Mouse (Mus musculus) midbrain, embryonic 14.5 days (tissue): ENCODE results near the gene Kirrel3. TPM values are rescaled to one million over a fixed set of nuclear protein-coding genes. Genes with fewer than 3 reads are reported as not detected.

Source experiments
- ATAC-seq: fragments of 200-750 bp; cut with Nextera tagmentation; 2 replicates; pipeline ENCODE4 v1.8.0; 2017; ENCODE audit warnings: moderate number of reproducible peaks, moderate library complexity; ENCODE audit not compliant: low FRiP score, low TSS enrichment
- DNase-seq: peaks from one replicate; pipeline ENCODE4 v3.0.0-alpha.2; 2015
- H3K27ac ChIP-seq: fragments of 300-500 bp; sonication (generic); replicated peaks from 2 replicates; pipeline ENCODE4 v1.5.1; 2014; ENCODE audit warnings: mild to moderate bottlenecking, low read depth, low read length, moderate library complexity
- H3K27me3 ChIP-seq: fragments of 300-500 bp; sonication (generic); 2 replicates; pipeline ENCODE4 v1.6.1; 2014; ENCODE audit warnings: low read length, control low read depth, mixed read lengths; ENCODE audit not compliant: control insufficient read depth, insufficient read depth
- H3K36me3 ChIP-seq: fragments of 300-500 bp; sonication (generic); 2 replicates; pipeline ENCODE4 v1.6.1; 2014; ENCODE audit warnings: low read length, control low read depth; ENCODE audit not compliant: control insufficient read depth, insufficient read depth
- H3K4me1 ChIP-seq: fragments of 300-500 bp; sonication (generic); 2 replicates; pipeline ENCODE4 v1.6.1; 2014; ENCODE audit warnings: mild to moderate bottlenecking, antibody characterized with exemption, low read length, control low read depth; ENCODE audit not compliant: control insufficient read depth, insufficient read depth
- H3K4me2 ChIP-seq: fragments of 300-500 bp; sonication (generic); 2 replicates; pipeline ENCODE4 v1.6.1; 2014; ENCODE audit warnings: mild to moderate bottlenecking, low read length, moderate library complexity
- H3K4me3 ChIP-seq: fragments of 300-500 bp; sonication (generic); replicated peaks from 2 replicates; pipeline ENCODE4 v1.5.1; 2014; ENCODE audit warnings: low read depth, low read length
- H3K9ac ChIP-seq: fragments of 300-500 bp; sonication (generic); replicated peaks from 2 replicates; pipeline ENCODE4 v1.6.1; 2014; ENCODE audit warnings: mild to moderate bottlenecking, low read length, moderate library complexity
- H3K9me3 ChIP-seq: fragments of 300-500 bp; sonication (generic); 2 replicates; pipeline ENCODE4 v1.6.1; 2016; ENCODE audit warnings: low read length, control low read depth, mixed read lengths; ENCODE audit not compliant: control insufficient read depth
- WGBS: fragments of 180-500 bp; shearing (Covaris S2); extraction: QIAGEN DNeasy Blood & Tissue Kit; methylation state at CpG from one replicate; pipeline ENCODE4 v1.1.7; 2014; 5-methylcytosine and 5-hydroxymethylcytosine counted together
- polyA plus RNA-seq: library from polyadenylated mRNA; unstranded; fragments of >200 nt; fragmentation: Nextera tagmentation; extraction: Ambion mirVana; gene quantifications from 2 replicates; pipeline ENCODE4 v1.2.1, GENCODE M21; 2014

The Kirrel3 gene
- polyA plus RNA-seq, 1 experiment from 2014 or later: 34.2 TPM

DNA sequence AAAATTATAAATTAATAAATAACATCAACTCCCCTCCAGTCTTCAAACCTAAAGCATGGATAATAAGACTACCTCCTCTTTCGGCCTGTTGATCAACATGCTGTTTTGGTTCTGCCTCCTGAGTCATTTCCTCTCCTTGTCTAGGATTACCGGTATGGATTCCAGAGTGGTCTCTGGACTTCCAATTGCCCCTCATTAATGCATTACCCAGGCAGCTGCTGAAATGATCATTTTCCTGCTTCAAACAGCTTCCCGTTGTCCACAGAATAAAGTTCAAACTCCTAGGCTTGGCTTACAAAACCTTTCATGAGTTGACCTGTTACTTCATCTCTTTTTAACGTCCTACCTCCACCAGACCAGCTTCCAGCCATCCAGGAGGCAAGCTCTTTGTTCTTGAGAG, 309.5 kb downstream of the Kirrel3 start:
- Histone ChIP-seq H3K27ac (no peak overlapping the region), H3K4me2 (no peak overlapping the region), H3K36me3 (no peaks in the 10 kb centered on the region), H3K9me3 (no peaks in the 10 kb centered on the region), H3K4me3 (no peak overlapping the region), H3K4me1 (no peaks in the 10 kb centered on the region), H3K27me3 (no peaks in the 10 kb centered on the region), H3K9ac (no peak overlapping the region)
- ATAC-seq: no peak
- no peak for DNase-seq
- WGBS: 64% methylated on average over 4 of the region's 4 CpGs

DNA sequence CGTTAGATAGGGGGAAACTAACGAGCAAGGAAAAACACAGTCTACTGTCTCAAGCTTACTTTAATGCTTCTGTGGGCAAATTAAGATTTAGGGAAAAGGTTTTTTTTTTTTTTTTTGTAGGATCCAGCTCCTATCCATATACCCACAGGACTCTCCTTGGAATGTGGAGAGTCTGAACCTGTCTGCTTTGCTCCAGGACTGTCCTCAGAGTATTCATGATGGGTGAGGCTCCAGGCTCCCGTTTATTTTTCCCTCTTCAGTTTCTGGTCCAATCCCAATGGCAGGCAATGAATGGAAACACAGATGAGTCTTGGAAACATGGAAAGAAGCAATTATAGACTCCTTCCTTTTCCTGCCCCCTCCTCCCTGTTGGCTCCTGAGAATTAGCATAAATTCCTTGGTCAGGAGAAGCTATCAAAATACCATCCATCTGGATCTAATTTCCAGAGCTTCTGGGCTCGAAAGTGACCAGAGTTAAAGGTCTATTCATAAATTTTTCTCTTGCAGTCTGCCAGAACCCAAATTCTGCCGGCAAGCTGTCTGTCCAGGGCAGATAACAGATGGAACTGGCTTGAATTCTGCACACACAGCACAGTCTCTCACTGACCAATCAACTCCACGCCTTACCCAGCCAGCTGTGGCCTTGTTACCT, 312.1 kb downstream of the Kirrel3 start:
- Histone ChIP-seq H3K4me2 (no peak overlapping the region), H3K4me1 (no peaks in the 10 kb centered on the region), H3K27ac (no peak overlapping the region), H3K4me3 (no peak overlapping the region), H3K27me3 (no peaks in the 10 kb centered on the region), H3K9me3 (no peaks in the 10 kb centered on the region), H3K9ac (no peak overlapping the region), H3K36me3 (no peaks in the 10 kb centered on the region)
- 76% methylated on average over 6 of the region's 6 CpGs for WGBS
- DNase-seq (no peak), ATAC-seq (no peak)

DNA sequence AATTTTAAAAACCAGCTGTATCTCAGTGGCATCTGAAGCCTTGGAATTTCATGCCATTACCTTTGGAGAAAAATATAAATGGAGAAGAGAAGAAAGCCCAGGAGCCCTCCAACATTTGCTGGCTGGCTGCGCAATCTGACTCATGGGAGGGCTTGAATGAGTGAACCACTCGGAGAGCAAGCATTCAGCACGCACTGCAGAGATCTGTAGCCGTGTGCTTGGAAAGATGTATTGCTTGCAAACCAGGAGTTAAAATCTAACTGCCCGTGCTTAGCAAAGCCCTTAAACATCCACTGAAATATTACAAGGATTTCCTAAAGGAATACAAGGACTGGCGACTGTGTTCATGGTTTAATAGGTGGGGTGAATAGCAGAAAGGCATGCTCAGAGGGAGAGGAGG, 316.0 kb downstream of the Kirrel3 start:
- no peak for ATAC-seq
- H3K9ac ChIP-seq: no peak overlapping the region
- peak; percentile 44 for DNase-seq
- H3K4me1 ChIP-seq: no peaks in the 10 kb centered on the region
- WGBS: 78% methylated on average over 6 of the region's 6 CpGs
- no peaks in the 10 kb centered on the region for H3K36me3 ChIP-seq
- no peak overlapping the region for H3K4me2 ChIP-seq
- no peaks in the 10 kb centered on the region for H3K9me3 ChIP-seq
- no peak overlapping the region for H3K4me3 ChIP-seq
- H3K27ac ChIP-seq: peak overlapping the region; percentile 37; the same call in 1 of the 2 replicates
- no peaks in the 10 kb centered on the region for H3K27me3 ChIP-seq

DNA sequence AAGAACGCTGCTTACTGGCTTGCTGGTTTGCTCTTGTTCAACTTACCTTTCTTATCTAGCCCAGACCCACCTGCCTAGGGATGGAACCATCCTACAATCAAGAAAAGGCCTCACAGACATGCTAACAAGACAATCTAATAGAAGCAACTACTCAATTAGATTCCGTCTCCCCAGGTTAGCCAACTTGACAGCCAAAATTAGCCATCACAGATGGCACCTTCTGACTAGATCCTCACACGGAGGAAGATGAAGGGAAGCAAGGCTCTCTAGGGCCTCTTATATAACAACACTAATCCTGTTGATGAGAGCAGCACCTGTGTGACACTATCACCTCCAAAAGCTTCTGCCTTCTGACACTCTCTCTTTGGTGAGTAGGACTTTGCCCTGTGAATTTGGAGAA, 321.2 kb downstream of the Kirrel3 start:
- H3K4me2 ChIP-seq: no peak overlapping the region
- H3K27ac ChIP-seq: no peak overlapping the region
- no peak for DNase-seq
- H3K4me3 ChIP-seq: no peak overlapping the region
- no peaks in the 10 kb centered on the region for H3K4me1 ChIP-seq
- no peaks in the 10 kb centered on the region for H3K36me3 ChIP-seq
- 87% methylated on average over 3 of the region's 3 CpGs for WGBS
- H3K9me3 ChIP-seq: no peaks in the 10 kb centered on the region
- no peak for ATAC-seq
- no peaks in the 10 kb centered on the region for H3K27me3 ChIP-seq
- no peak overlapping the region for H3K9ac ChIP-seq

DNA sequence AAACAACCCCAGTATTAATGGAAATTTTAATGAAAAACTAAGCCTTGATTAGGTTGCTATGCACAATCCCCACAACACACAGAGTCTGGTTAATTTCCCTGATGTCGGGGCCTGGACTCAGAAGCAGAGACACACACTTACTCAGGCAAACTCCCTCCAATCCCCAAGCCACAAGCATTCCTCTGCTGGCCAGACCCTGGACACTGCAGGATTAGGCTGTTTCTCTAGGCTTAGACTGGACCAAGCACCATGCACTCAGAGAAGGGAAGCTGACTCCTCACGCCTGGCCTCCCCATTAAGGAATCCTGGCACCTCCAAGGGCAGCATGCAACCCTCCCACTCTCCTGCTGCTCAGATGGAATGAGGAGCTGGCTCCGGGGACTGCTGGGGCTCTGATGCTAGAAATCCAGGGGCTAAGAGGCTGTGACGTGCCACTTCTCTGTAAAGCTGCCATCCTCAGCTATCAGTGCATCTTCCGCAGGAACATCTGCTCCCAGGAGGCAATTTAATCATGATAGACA, 324.4 kb downstream of the Kirrel3 start:
- DNase-seq: no peak
- no peaks in the 10 kb centered on the region for H3K27me3 ChIP-seq
- H3K4me2 ChIP-seq: no peak overlapping the region
- H3K4me3 ChIP-seq: no peak overlapping the region
- H3K27ac ChIP-seq: peak overlapping the region; percentile 60; the same call in 1 of the 2 replicates
- H3K4me1 ChIP-seq: no peaks in the 10 kb centered on the region
- no peak overlapping the region for H3K9ac ChIP-seq
- H3K36me3 ChIP-seq: no peaks in the 10 kb centered on the region
- no peak for ATAC-seq
- WGBS: 56% methylated on average over 5 of the region's 5 CpGs
- no peaks in the 10 kb centered on the region for H3K9me3 ChIP-seq

DNA sequence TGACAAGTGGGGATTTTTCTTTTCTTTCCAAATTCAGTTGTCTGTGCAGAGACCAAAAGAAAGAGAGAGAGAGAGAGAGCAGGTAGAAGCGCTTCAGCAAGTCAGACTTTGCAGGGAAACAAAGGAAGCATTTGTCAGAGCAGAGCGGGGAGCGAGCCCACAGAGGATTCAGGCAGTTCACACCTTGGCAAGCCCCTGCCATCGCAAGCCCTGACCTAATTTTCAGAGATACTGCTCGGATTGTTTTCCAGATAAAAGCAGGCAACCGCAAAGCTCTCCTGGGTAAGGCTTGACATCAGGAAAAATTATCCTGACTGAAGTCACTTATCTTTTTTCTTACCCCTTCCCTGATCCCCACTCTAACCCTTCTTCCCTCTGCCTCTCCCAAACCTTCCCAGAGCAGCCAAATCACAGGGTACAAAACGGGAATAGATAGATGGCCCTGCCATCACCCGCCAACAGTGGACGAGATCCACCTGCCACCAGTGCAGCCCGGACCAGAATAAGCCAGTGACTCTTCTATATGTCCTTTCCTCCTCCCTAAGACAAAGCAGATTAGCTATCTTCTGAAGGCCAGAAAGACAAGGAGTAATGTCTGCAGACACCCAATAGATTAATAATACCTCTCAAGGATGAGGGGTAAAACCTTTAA, 332.8 kb downstream of the Kirrel3 start:
- H3K27me3 ChIP-seq: no peaks in the 10 kb centered on the region
- no peaks in the 10 kb centered on the region for H3K9me3 ChIP-seq
- no peak overlapping the region for H3K4me2 ChIP-seq
- DNase-seq (peak; percentile 34), ATAC-seq (no peak)
- no peak overlapping the region for H3K4me3 ChIP-seq
- H3K36me3 ChIP-seq: no peaks in the 10 kb centered on the region
- 34% methylated on average over 10 of the region's 10 CpGs for WGBS
- H3K27ac ChIP-seq: no peak overlapping the region; the same call in 1 of the 2 replicates
- H3K9ac ChIP-seq: no peak overlapping the region; the same call in 1 of the 2 replicates
- H3K4me1 ChIP-seq: peaks cover 9% of the 10 kb centered on the region

DNA sequence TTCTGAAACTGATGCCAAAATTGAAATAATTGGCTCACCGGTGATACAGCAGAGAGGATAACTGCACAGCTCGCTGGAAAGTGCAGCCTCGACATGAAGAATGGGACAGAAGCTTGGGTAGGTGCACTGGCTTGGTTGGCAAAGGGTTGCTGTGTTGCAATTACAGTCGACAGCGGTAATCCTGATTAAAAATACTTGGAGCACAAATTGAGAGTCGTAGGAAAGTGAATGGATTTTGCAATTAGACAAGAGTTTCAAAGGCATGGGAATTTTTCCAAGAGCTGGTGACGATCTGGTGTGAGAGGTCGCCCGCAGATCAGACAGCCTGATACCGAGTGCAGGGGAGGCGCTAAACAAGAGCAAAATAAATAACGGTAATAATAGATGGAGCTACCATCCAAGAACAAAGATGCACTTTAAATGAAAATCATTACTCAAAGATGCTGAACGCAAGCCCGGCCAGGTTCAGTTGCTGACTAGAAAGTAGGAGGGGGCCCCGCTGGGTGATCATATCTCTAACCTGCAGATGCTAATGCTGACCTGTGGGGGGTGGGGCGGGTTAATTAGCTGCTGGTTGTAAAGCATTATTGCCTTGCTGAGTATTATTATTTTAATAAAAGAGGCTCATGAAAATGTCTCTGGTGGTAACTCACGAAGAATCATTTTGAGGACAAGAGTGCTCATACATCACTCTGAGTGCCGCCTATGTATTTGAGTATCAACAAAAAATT, 338.8 kb downstream of the Kirrel3 start:
- 79% methylated on average over 18 of the region's 18 CpGs for WGBS
- Histone ChIP-seq H3K9me3 (no peaks in the 10 kb centered on the region), H3K9ac (no peak overlapping the region), H3K27ac (no peak overlapping the region), H3K4me2 (no peak overlapping the region), H3K36me3 (no peaks in the 10 kb centered on the region), H3K4me3 (no peak overlapping the region), H3K4me1 (peaks cover 16% of the 10 kb centered on the region), H3K27me3 (no peaks in the 10 kb centered on the region)
- DNase-seq (peak; percentile 30), ATAC-seq (no peak)

DNA sequence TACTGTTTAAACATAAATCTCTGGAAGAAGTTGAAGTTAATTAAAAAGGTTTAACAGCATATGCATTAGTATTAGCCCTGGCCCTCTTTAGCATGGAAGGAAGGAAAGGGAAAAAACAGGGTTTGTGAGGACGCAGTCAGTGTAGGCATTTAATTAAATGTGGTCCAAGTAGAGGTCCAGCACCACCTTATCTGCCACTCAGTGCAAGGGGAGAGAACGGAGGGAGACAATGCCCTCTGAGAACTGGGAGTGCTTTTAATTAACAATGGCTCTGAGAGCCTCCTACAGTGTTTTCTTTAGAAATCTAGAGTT, 339.4 kb downstream of the Kirrel3 start:
- peak overlapping the region; percentile 27; the same call in 1 of the 2 replicates for H3K27ac ChIP-seq
- H3K4me3 ChIP-seq: no peak overlapping the region
- no peaks in the 10 kb centered on the region for H3K9me3 ChIP-seq
- no peaks in the 10 kb centered on the region for H3K27me3 ChIP-seq
- no peak overlapping the region for H3K9ac ChIP-seq
- no peak for ATAC-seq
- DNase-seq: no peak
- H3K4me2 ChIP-seq: no peak overlapping the region
- no peaks in the 10 kb centered on the region for H3K36me3 ChIP-seq
- 15% methylated on average over 2 of the region's 2 CpGs for WGBS
- H3K4me1 ChIP-seq: peaks cover 16% of the 10 kb centered on the region
